Mouse (Mus musculus) limb, embryonic 12.5 days (tissue): ENCODE measurements at regions not wholly inside any gene's neighbourhood (a gene's known extent, or its start where the extent isn't known, plus 50 kb on each side); places are given as distances from the start of the nearest gene placed in this dataset.
"Not testable (repeated sequence)": the region's sequence is repeated elsewhere in the genome, so short reads cannot be mapped to it uniquely, and the experiment has no call there.

Experiments used
- ATAC-seq: fragments of 200-750 bp; cut with Nextera tagmentation; 2 replicates; pipeline ENCODE4 v1.8.0; 2017; ENCODE audit warnings: low read depth, moderate TSS enrichment; ENCODE audit not compliant: insufficient number of reproducible peaks, insufficient read depth, low FRiP score, low TSS enrichment
- H3K27ac ChIP-seq: fragments of 300-500 bp; sonication (generic); 2 replicates; pipeline ENCODE4 v1.5.1; 2016; ENCODE audit warnings: mild to moderate bottlenecking, moderate library complexity
- H3K27me3 ChIP-seq: fragments of 300-500 bp; sonication (generic); 2 replicates; pipeline ENCODE4 v1.6.1; 2016; ENCODE audit warnings: mild to moderate bottlenecking, moderate library complexity
- H3K36me3 ChIP-seq: fragments of 300-500 bp; sonication (generic); 2 replicates; pipeline ENCODE4 v1.6.1; 2016; ENCODE audit warnings: mild to moderate bottlenecking, moderate library complexity
- H3K4me1 ChIP-seq: fragments of 300-500 bp; sonication (generic); replicated peaks from 2 replicates; pipeline ENCODE4 v1.6.1; 2016
- H3K4me2 ChIP-seq: fragments of 300-500 bp; sonication (generic); 2 replicates; pipeline ENCODE4 v1.6.1; 2016; ENCODE audit warnings: mild to moderate bottlenecking, moderate library complexity
- H3K4me3 ChIP-seq: fragments of 300-500 bp; sonication (generic); replicated peaks from 2 replicates; pipeline ENCODE4 v1.5.1; 2016; ENCODE audit warnings: mild to moderate bottlenecking
- H3K9ac ChIP-seq: fragments of 300-500 bp; sonication (generic); replicated peaks from 2 replicates; pipeline ENCODE4 v1.6.1; 2016; ENCODE audit warnings: mild to moderate bottlenecking, moderate library complexity
- H3K9me3 ChIP-seq: fragments of 300-500 bp; sonication (generic); 2 replicates; pipeline ENCODE4 v1.6.1; 2016; ENCODE audit warnings: mild to moderate bottlenecking, moderate library complexity
- WGBS: fragments of 180-500 bp; shearing (Covaris S2); methylation state at CpG from one replicate; pipeline ENCODE4 v1.1.7; 2016; 5-methylcytosine and 5-hydroxymethylcytosine counted together

DNA sequence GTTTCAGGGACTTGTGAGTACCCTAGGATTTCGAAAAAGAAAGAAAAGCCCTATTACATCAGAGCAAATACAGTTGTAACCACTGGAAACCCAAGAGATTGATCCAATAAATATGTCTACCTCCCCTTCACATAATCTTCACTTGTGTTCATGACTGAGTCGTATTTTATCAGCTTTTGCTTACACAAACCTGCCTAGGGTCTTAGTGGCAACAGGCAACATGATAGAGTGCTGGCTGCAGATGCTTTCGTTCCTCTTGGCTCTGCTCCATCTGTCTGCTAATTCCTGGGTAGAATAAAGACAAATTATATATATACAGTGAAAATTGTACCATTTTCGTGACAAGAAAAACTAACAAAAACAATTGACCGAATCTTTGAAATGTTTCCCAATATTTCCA is 112.9 kb upstream of the Gap43 start:
- Histone ChIP-seq H3K9ac (no peak overlapping the region), H3K4me1 (no peaks in the 10 kb centered on the region), H3K27me3 (no peaks in the 10 kb centered on the region), H3K9me3 (no peaks in the 10 kb centered on the region), H3K36me3 (no peaks in the 10 kb centered on the region), H3K27ac (no peak overlapping the region), H3K4me2 (no peak overlapping the region), H3K4me3 (no peak overlapping the region)
- ATAC-seq = no peak
- WGBS = 76% methylated on average over 5 of the region's 5 CpGs

DNA sequence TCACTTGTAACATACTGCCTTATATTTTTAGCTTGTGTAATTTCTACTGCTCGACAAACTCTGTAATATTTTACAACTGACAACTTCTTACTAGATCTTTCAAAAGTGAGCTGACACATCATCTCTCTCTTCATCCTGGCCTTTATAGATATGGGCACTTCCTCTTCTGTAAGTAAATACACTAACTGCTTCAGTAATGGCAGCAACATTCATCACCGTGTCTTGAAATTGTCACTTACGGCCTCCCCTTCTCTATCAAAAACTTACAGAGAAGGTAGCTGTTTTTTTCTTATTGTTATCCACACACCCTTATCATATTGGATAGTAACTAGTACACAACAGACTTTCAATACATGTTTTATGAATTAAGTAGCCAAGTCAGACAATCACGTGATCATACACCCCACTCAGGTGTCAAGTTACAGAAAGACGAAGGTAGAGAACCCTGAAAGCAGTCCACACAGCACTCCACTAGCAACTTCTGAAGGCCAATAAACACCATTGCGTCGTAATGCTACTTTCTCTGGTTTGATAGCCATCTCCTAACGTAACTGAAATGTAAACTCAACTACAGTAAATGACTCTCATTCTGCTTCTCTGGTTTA is 109.5 kb upstream of the Gap43 start:
- H3K27me3 ChIP-seq = no peaks in the 10 kb centered on the region
- ATAC-seq = no peak
- WGBS = 63% methylated on average over 8 of the region's 8 CpGs

DNA sequence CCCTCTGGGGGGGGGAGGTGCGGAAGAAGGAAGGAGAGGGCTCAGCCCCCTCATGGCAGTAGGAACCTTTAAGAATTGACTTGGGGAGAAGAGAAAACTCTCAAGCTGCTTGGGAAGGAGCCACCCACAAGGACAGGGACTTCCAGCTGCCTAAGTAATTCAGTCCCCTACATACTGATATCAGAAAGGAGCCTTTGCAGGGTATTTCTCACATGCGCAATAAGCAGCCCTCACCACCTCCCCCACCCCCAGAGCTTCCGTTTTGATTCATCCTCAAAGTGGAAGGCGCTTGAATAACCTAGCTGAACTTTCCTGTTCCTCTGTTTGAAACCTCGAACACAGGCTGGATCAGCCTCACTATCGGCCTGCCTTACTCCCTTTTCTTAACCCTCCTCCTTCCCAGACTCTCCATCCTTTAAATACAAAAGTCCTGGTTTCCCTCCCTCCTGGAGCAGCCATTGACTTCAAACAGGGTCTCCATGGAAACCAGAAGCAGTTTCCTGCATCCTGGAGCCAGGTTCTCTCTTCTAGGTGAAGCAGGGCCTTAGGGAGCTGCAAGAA is 104.5 kb upstream of the Gap43 start:
- Histone ChIP-seq H3K36me3 (no peaks in the 10 kb centered on the region), H3K4me2 (peak overlapping the region; percentile 21), H3K9me3 (no peaks in the 10 kb centered on the region), H3K27me3 (no peaks in the 10 kb centered on the region), H3K27ac (no peak overlapping the region), H3K9ac (no peak overlapping the region), H3K4me3 (no peak overlapping the region), H3K4me1 (0 out of 2 replicates have a peak, but pooled peaks cover 7% of the 10 kb centered on the region)
- ATAC-seq = 0 out of 2 replicates have a peak, but pooled peaks have one; percentile 31
- WGBS = 32% methylated on average over 6 of the region's 6 CpGs

More for the DNA sequence above, 109.5 kb upstream of the Gap43 start:
- Histone ChIP-seq H3K9ac (no peak overlapping the region), H3K4me3 (no peak overlapping the region), H3K36me3 (no peaks in the 10 kb centered on the region), H3K27ac (no peak overlapping the region), H3K4me1 (0 out of 2 replicates have a peak, but pooled peaks cover 3% of the 10 kb centered on the region), H3K4me2 (no peak overlapping the region), H3K9me3 (no peaks in the 10 kb centered on the region)

DNA sequence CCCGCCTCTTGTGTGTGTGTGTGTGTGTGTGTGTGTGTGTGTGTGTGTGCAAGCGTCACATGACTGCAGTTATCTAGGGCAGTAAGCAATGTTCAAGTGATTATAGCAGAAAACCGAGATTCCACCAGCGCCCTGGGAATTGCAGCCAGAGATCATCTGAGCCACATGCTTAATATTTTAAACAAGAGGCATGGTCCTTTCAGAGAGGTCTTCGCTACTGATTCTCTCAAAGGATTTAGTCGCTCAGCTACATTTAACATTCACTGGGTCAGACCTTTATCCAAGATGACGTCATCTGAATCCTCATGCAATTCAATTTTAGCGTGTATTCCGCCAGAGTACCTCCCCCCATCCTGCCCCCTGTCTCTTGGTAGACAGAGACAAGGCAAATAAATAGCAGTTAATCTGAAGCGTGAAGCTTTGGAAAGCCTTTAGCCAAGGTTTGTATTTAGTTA is 104.0 kb upstream of the Gap43 start:
- H3K4me3 ChIP-seq = no peak overlapping the region

DNA sequence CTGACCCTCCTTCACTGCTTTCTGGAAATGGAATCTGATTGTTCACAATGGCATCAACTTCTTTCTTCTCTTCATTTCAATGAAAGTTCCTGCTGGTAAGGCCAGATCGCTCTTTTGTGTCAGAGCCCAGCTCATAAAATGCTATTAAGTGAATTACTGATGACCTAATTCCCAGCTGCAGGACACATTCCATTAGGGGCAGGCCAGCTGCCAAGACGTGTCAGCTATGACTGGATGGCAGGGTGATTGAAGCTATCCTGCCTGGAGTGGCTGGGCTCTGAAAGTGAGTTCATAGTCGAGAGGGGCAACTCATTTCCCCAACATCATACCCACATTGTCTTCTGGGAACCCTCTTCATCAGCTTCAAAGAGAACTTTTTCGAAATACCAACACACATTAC is 100.4 kb upstream of the Gap43 start:
- Histone ChIP-seq H3K36me3 (no peaks in the 10 kb centered on the region), H3K4me1 (0 out of 2 replicates have a peak, but pooled peaks cover 7% of the 10 kb centered on the region), H3K27me3 (no peaks in the 10 kb centered on the region), H3K27ac (no peak overlapping the region), H3K4me2 (no peak overlapping the region), H3K9me3 (no peaks in the 10 kb centered on the region), H3K4me3 (no peak overlapping the region), H3K9ac (no peak overlapping the region)
- no peak for ATAC-seq
- 18% methylated on average over 4 of the region's 4 CpGs for WGBS

More for the DNA sequence above, 104.0 kb upstream of the Gap43 start:
- no peak overlapping the region for H3K27ac ChIP-seq
- no peaks in the 10 kb centered on the region for H3K9me3 ChIP-seq
- H3K36me3 ChIP-seq = no peaks in the 10 kb centered on the region
- WGBS = 66% methylated on average over 10 of the region's 10 CpGs
- no peak for ATAC-seq
- no peaks in the 10 kb centered on the region for H3K27me3 ChIP-seq
- H3K4me2 ChIP-seq = peak overlapping the region; percentile 21
- 0 out of 2 replicates have a peak, but pooled peaks cover 7% of the 10 kb centered on the region for H3K4me1 ChIP-seq
- no peak overlapping the region for H3K9ac ChIP-seq

DNA sequence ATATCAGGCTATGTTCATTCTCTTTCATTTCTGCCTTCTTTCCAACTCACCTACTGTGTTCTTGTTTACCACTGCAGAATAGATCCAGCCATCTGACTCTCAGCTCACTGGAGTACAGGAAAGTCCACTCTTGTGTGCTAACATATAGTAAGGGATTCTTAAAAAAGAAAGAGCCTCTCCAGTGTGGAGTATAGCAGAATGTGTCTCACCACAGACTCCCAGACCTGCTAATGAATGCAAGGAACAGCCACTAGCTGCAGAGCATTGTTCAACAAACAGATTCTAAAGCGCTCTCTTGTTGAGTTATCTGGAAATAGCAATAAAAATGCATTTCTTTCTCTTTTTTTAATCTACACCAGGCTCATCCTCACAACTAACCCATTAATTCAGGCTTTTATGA is 91.1 kb upstream of the Gap43 start:
- Histone ChIP-seq H3K27me3 (no peaks in the 10 kb centered on the region), H3K9me3 (no peaks in the 10 kb centered on the region), H3K4me2 (no peak overlapping the region), H3K36me3 (no peaks in the 10 kb centered on the region), H3K4me3 (no peak overlapping the region), H3K9ac (no peak overlapping the region), H3K27ac (no peak overlapping the region), H3K4me1 (no peaks in the 10 kb centered on the region)
- WGBS = 91% methylated on average over 1 of the region's 1 CpGs
- ATAC-seq = no peak

DNA sequence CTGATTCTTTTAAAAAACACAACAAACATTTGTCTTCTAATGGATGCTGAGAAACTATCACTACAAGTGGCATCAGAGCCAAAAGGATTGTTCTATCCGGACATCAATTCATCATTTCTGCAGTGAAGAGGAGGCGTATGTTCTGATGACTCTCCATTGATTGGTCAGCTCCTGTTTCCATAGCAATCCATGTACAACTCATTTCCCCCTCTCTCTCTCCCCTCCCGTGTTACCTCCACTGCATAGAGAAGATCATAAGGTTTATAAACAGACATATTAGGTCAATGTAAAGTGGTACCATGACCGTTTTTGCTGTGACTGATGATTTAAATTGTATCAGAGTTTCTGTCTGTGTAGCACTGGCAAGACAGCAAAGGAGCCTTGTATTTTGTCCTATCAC is 76.2 kb upstream of the Gap43 start:
- Histone ChIP-seq H3K9ac (no peak overlapping the region), H3K9me3 (no peaks in the 10 kb centered on the region), H3K4me3 (no peak overlapping the region), H3K4me2 (no peak overlapping the region), H3K27ac (no peak overlapping the region), H3K36me3 (no peaks in the 10 kb centered on the region), H3K27me3 (no peaks in the 10 kb centered on the region), H3K4me1 (no peaks in the 10 kb centered on the region)
- 85% methylated on average over 4 of the region's 4 CpGs for WGBS
- ATAC-seq = no peak

DNA sequence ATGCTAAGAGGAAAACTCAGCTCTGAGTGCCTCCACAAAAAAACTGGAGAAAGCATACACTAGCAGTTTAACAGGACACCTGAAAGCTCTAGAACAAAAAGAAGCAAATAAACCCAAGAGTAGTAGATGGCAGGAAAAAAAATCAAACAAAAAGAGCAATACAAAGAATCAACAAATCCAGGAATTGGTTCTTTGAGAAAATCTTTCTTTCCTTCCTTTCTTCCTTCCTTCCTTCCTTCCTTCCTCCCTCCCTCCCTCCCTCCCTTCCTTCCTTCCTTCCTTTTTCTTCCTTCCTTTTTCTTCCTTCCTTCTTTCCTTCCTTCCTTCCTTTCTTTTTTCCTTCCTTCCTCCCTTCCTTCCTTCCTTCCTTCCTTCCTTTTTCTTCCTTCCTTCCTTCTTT is 71.6 kb upstream of the Gap43 start:
- not testable (repeated sequence) for H3K4me1 ChIP-seq, H3K9ac ChIP-seq, H3K4me3 ChIP-seq, H3K27me3 ChIP-seq, H3K36me3 ChIP-seq, H3K9me3 ChIP-seq, ATAC-seq, H3K4me2 ChIP-seq, H3K27ac ChIP-seq

DNA sequence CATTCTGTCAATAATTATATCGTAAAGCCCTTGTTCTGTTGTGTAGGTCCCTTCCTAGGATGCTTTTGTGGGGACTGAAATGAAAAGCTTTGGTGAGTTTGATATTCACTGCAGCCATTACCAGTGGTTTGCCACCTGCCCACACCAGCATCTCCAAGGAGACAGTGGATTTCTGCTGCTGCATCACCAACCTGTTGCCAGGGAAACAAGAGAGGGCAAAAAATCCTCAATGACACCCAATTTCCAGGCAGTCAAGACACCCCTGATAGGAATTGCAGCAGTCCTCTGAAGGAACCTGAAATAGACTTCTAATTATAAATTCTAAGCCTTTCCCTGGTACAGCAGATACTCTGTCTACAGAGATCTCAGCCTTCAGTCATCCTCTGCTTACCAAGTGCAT is 56.1 kb upstream of the Gap43 start:
- no peaks in the 10 kb centered on the region for H3K4me1 ChIP-seq
- H3K27me3 ChIP-seq = no peaks in the 10 kb centered on the region
- H3K36me3 ChIP-seq = no peaks in the 10 kb centered on the region
- no peak for ATAC-seq
- H3K4me3 ChIP-seq = no peak overlapping the region
- H3K9ac ChIP-seq = no peak overlapping the region
- no peak overlapping the region for H3K27ac ChIP-seq
- no peak overlapping the region for H3K4me2 ChIP-seq
- no peaks in the 10 kb centered on the region for H3K9me3 ChIP-seq
- 89% methylated on average over 1 of the region's 1 CpGs for WGBS
